Mouse (Mus musculus) embryonic facial prominence, embryonic 12.5 days (tissue): ENCODE results near the gene Gm21954. TPM values are rescaled to one million over a fixed set of nuclear protein-coding genes. Genes with fewer than 3 reads are reported as not detected.

Experiments
- ATAC-seq: fragments of 200-750 bp; cut with Nextera tagmentation; 2 replicates; pipeline ENCODE4 v1.8.0; 2017; ENCODE audit not compliant: insufficient number of reproducible peaks, insufficient read depth, low FRiP score, low TSS enrichment
- H3K27ac ChIP-seq: fragments of 300-500 bp; sonication (generic); 2 replicates; pipeline ENCODE4 v1.5.1; 2016; ENCODE audit warnings: mild to moderate bottlenecking
- H3K27me3 ChIP-seq: fragments of 300-500 bp; sonication (generic); 2 replicates; pipeline ENCODE4 v1.6.1; 2016; ENCODE audit warnings: mild to moderate bottlenecking, moderate library complexity
- H3K36me3 ChIP-seq: fragments of 300-500 bp; sonication (generic); 2 replicates; pipeline ENCODE4 v1.6.1; 2016; ENCODE audit warnings: mild to moderate bottlenecking
- H3K4me1 ChIP-seq: fragments of 300-500 bp; sonication (generic); 2 replicates; pipeline ENCODE4 v1.6.1; 2016
- H3K4me2 ChIP-seq: fragments of 300-500 bp; sonication (generic); replicated peaks from 2 replicates; pipeline ENCODE4 v1.6.1; 2016; ENCODE audit warnings: mild to moderate bottlenecking, moderate library complexity
- H3K4me3 ChIP-seq: fragments of 300-500 bp; sonication (generic); 2 replicates; pipeline ENCODE4 v1.5.1; 2016; ENCODE audit warnings: mild to moderate bottlenecking
- H3K9ac ChIP-seq: fragments of 300-500 bp; sonication (generic); 2 replicates; pipeline ENCODE4 v1.6.1; 2016; ENCODE audit warnings: mild to moderate bottlenecking, moderate library complexity
- H3K9me3 ChIP-seq: fragments of 300-500 bp; sonication (generic); 2 replicates; pipeline ENCODE4 v1.6.1; 2016; ENCODE audit warnings: mild to moderate bottlenecking, moderate library complexity
- WGBS: fragments of 180-500 bp; shearing (Covaris S2); methylation state at CpG from one replicate; pipeline ENCODE4 v1.1.7; 2016; 5-methylcytosine and 5-hydroxymethylcytosine counted together
- polyA plus RNA-seq: library from polyadenylated mRNA; unstranded; fragments of >200 nt; fragmentation: Nextera tagmentation; extraction: Ambion mirVana; gene quantifications from 2 replicates; pipeline ENCODE4 v1.2.1, GENCODE M21; 2016

Gene Gm21954
- polyA plus RNA-seq, 1 experiment from 2014 or later: not detected

- H3K4me3 ChIP-seq: no peak overlapping the region
- no peaks in the 10 kb centered on the region for H3K9me3 ChIP-seq
- no peak overlapping the region for H3K9ac ChIP-seq
- H3K4me1 ChIP-seq: peaks cover 16% of the 10 kb centered on the region
- 55% methylated on average over 8 of the region's 8 CpGs for WGBS
- ATAC-seq: no peak
- H3K27me3 ChIP-seq: no peaks in the 10 kb centered on the region
- no peaks in the 10 kb centered on the region for H3K36me3 ChIP-seq
- peak overlapping the region; percentile 47; the same call in 1 of the 2 replicates for H3K27ac ChIP-seq
- no peak overlapping the region for H3K4me2 ChIP-seq
Measured at GRCm38 (mm10) chr3:55440342-55440741, 31.7 kb downstream of the Gm21954 start.

- Histone ChIP-seq H3K4me2 (no peak overlapping the region), H3K9ac (no peak overlapping the region; the same call in 1 of the 2 replicates), H3K4me1 (peaks cover 16% of the 10 kb centered on the region), H3K9me3 (no peaks in the 10 kb centered on the region), H3K4me3 (no peak overlapping the region), H3K27ac (no peak overlapping the region), H3K27me3 (no peaks in the 10 kb centered on the region), H3K36me3 (no peaks in the 10 kb centered on the region)
- 63% methylated on average over 7 of the region's 7 CpGs for WGBS
- ATAC-seq: no peak
Measured at GRCm38 (mm10) chr3:55438824-55439446, 33.1 kb downstream of the Gm21954 start.

GRCm38 (mm10) chr3:55434276-55434675 is 37.7 kb downstream of the Gm21954 start:
- Histone ChIP-seq H3K4me1 (peaks cover 8% of the 10 kb centered on the region), H3K4me2 (no peak overlapping the region), H3K27ac (no peak overlapping the region), H3K9ac (no peak overlapping the region), H3K27me3 (no peaks in the 10 kb centered on the region), H3K4me3 (no peak overlapping the region), H3K9me3 (no peaks in the 10 kb centered on the region), H3K36me3 (no peaks in the 10 kb centered on the region)
- 65% methylated on average over 1 of the region's 1 CpGs for WGBS
- no peak for ATAC-seq

- Histone ChIP-seq H3K27ac (no peak overlapping the region), H3K9me3 (no peaks in the 10 kb centered on the region), H3K27me3 (no peaks in the 10 kb centered on the region), H3K4me2 (no peak overlapping the region), H3K4me3 (no peak overlapping the region), H3K36me3 (no peaks in the 10 kb centered on the region), H3K9ac (no peak overlapping the region), H3K4me1 (no peaks in the 10 kb centered on the region)
- 88% methylated on average over 3 of the region's 3 CpGs for WGBS
- no peak for ATAC-seq
Measured at GRCm38 (mm10) chr3:55431223-55431622, 40.8 kb downstream of the Gm21954 start.

GRCm38 (mm10) chr3:55430022-55430549 is 41.9 kb downstream of the Gm21954 start:
- no peak for ATAC-seq
- no peak overlapping the region for H3K4me2 ChIP-seq
- no peaks in the 10 kb centered on the region for H3K36me3 ChIP-seq
- 96% methylated on average over 2 of the region's 2 CpGs for WGBS
- H3K9me3 ChIP-seq: no peaks in the 10 kb centered on the region
- no peak overlapping the region for H3K9ac ChIP-seq
- no peak overlapping the region for H3K27ac ChIP-seq
- H3K4me3 ChIP-seq: no peak overlapping the region
- no peaks in the 10 kb centered on the region for H3K27me3 ChIP-seq
- no peaks in the 10 kb centered on the region for H3K4me1 ChIP-seq

GRCm38 (mm10) chr3:55423640-55424397 is 48.2 kb downstream of the Gm21954 start:
- peak overlapping the region; percentile 22 for H3K4me2 ChIP-seq
- no peaks in the 10 kb centered on the region for H3K36me3 ChIP-seq
- H3K4me3 ChIP-seq: no peak overlapping the region
- H3K4me1 ChIP-seq: peaks cover 21% of the 10 kb centered on the region
- H3K27ac ChIP-seq: 0 out of 2 replicates have a peak overlapping the region, but pooled peaks have one; percentile 23
- ATAC-seq: no peak
- no peaks in the 10 kb centered on the region for H3K27me3 ChIP-seq
- H3K9me3 ChIP-seq: no peaks in the 10 kb centered on the region
- 22% methylated on average over 11 of the region's 11 CpGs for WGBS
- no peak overlapping the region for H3K9ac ChIP-seq

- Histone ChIP-seq H3K9me3 (no peaks in the 10 kb centered on the region), H3K27ac (no peak overlapping the region)
Measured at GRCm38 (mm10) chr3:55420436-55421083, 51.5 kb downstream of the Gm21954 start.

GRCm38 (mm10) chr3:55419334-55419733 is 52.7 kb downstream of the Gm21954 start:
- Histone ChIP-seq H3K27ac (peak overlapping the region; percentile 63; the same call in 1 of the 2 replicates), H3K27me3 (no peaks in the 10 kb centered on the region), H3K4me3 (no peak overlapping the region), H3K4me2 (no peak overlapping the region), H3K9me3 (no peaks in the 10 kb centered on the region), H3K9ac (no peak overlapping the region), H3K36me3 (no peaks in the 10 kb centered on the region), H3K4me1 (peaks cover 31% of the 10 kb centered on the region)
- ATAC-seq: no peak
- WGBS: 21% methylated on average over 3 of the region's 3 CpGs

More at GRCm38 (mm10) chr3:55420436-55421083, 51.5 kb downstream of the Gm21954 start:
- 41% methylated on average over 8 of the region's 8 CpGs for WGBS
- H3K9ac ChIP-seq: no peak overlapping the region
- no peak overlapping the region for H3K4me3 ChIP-seq
- H3K4me2 ChIP-seq: no peak overlapping the region
- H3K4me1 ChIP-seq: peaks cover 26% of the 10 kb centered on the region
- H3K36me3 ChIP-seq: no peaks in the 10 kb centered on the region
- H3K27me3 ChIP-seq: no peaks in the 10 kb centered on the region
- no peak for ATAC-seq

GRCm38 (mm10) chr3:55418845-55419244 is 53.2 kb downstream of the Gm21954 start:
- H3K27ac ChIP-seq: peak overlapping the region; percentile 63; the same call in 1 of the 2 replicates
- no peak overlapping the region for H3K4me2 ChIP-seq
- H3K27me3 ChIP-seq: no peaks in the 10 kb centered on the region
- no peak overlapping the region for H3K4me3 ChIP-seq
- peaks cover 26% of the 10 kb centered on the region for H3K4me1 ChIP-seq
- no peaks in the 10 kb centered on the region for H3K36me3 ChIP-seq
- 0 out of 2 replicates have a peak, but pooled peaks have one; percentile 28 for ATAC-seq
- no peaks in the 10 kb centered on the region for H3K9me3 ChIP-seq
- H3K9ac ChIP-seq: no peak overlapping the region
- 70% methylated on average over 6 of the region's 6 CpGs for WGBS

- H3K4me1 ChIP-seq: peaks cover 19% of the 10 kb centered on the region
- H3K4me3 ChIP-seq: no peak overlapping the region
- H3K4me2 ChIP-seq: peak overlapping the region; percentile 25
- WGBS: 19% methylated on average over 14 of the region's 14 CpGs
- ATAC-seq: no peak
- 0 out of 2 replicates have a peak overlapping the region, but pooled peaks have one; percentile 16 for H3K9ac ChIP-seq
- no peaks in the 10 kb centered on the region for H3K36me3 ChIP-seq
- no peaks in the 10 kb centered on the region for H3K27me3 ChIP-seq
- H3K27ac ChIP-seq: peak overlapping the region; percentile 36; the same call in 1 of the 2 replicates
- no peaks in the 10 kb centered on the region; the same call in 1 of the 2 replicates for H3K9me3 ChIP-seq
Measured at GRCm38 (mm10) chr3:55415527-55415950, 56.5 kb downstream of the Gm21954 start.
